Mouse (Mus musculus) lung, postnatal 0 days (tissue): ENCODE results near the gene Gm31371.
"Not testable (repeated sequence)": the region's sequence is repeated elsewhere in the genome, so short reads cannot be mapped to it uniquely, and the experiment has no call there.

Source experiments
- CTCF ChIP-seq: IDR thresholded peaks from 2 replicates; pipeline ENCODE4 v1.5.1; 2016; ENCODE audit warnings: antibody characterized with exemption, mild to moderate bottlenecking
- EP300 ChIP-seq: IDR thresholded peaks from 2 replicates; pipeline ENCODE4 v1.6.1; 2016; ENCODE audit warnings: antibody characterized with exemption, mild to moderate bottlenecking, control low read depth

- TF ChIP-seq CTCF, EP300: not testable (repeated sequence)
Observed at GRCm38 (mm10) chr8:19963766-19964165, 60.6 kb downstream of the Gm31371 start.
